Mouse (Mus musculus) erythroblast, embryonic 14.5 days (primary cell): ENCODE data around the gene Lect2.

ENCODE experiments used
- GATA1 ChIP-seq: IDR thresholded peaks from 2 replicates; pipeline ENCODE4 v1.6.1; 2012; ENCODE audit warnings: low read length, inconsistent platforms, mixed read lengths
- TAL1 ChIP-seq: IDR thresholded peaks from 3 replicates; pipeline ENCODE4 v1.6.1; 2012; ENCODE audit warnings: low read length, inconsistent platforms, mixed read lengths

DNA sequence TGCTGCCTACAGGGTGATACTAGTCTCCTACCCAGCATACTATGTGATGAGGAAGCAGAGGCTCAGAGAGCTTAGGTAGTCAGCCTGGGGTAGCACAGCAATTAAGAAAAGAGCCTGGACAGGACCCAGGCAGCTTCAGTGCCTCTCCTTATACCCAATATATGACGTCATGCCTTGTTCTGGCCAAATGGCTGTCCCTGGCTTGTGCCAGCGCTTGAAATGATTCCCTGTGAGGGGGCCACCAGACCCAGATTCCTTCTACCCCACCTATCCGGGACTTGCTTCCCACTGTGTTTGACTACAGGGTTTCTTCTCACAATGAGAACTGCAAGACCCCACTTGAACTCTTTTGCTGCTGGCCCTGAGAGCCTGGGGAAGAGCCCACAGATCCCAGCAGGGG is 33.2 kb upstream of the Lect2 start:
- TF ChIP-seq TAL1 (no peak), GATA1 (no peak)
